Mouse (Mus musculus) 3134 (cell line): ENCODE data around the gene 1700061G19Rik.

ENCODE experiments used
- DNase-seq: peaks from one replicate; pipeline ENCODE4 v3.0.0-alpha.2; 2011; ENCODE audit warnings: low spot score; ENCODE audit not compliant: insufficient read length; ENCODE audit errors: extremely low read depth

The 1700061G19Rik gene

GRCm38 (mm10) chr17:56874936-56875651 lies at the start of gene 1700061G19Rik:
TSS of gene 1700061G19Rik (plus strand) at chr17:56875477.
- no peak for DNase-seq

GRCm38 (mm10) chr17:56826718-56827117 lies 48.6 kb upstream of the 1700061G19Rik start:
- no peak for DNase-seq

GRCm38 (mm10) chr17:56829171-56829570 lies 46.1 kb upstream of the 1700061G19Rik start:
- no peak for DNase-seq

- no peak for DNase-seq
These were observed 45.5 kb upstream of the 1700061G19Rik start for GRCm38 (mm10) chr17:56829795-56830194.

GRCm38 (mm10) chr17:56830411-56831110 lies 44.7 kb upstream of the 1700061G19Rik start, which contains the start of gene Rfx2:
TSS of gene Rfx2 (minus strand) at chr17:56831013.
- no peak for DNase-seq

GRCm38 (mm10) chr17:56831111-56831816 lies 44.0 kb upstream of the 1700061G19Rik start:
- peak; percentile 96 for DNase-seq

GRCm38 (mm10) chr17:56832918-56833317 lies 42.4 kb upstream of the 1700061G19Rik start:
- DNase-seq = no peak

- no peak for DNase-seq
These were observed 41.9 kb upstream of the 1700061G19Rik start for GRCm38 (mm10) chr17:56833381-56833780.

GRCm38 (mm10) chr17:56836336-56836735 lies 38.9 kb upstream of the 1700061G19Rik start:
- DNase-seq = no peak

GRCm38 (mm10) chr17:56840524-56840923 lies 34.8 kb upstream of the 1700061G19Rik start:
- DNase-seq = no peak

- no peak for DNase-seq
These were observed 33.1 kb upstream of the 1700061G19Rik start for GRCm38 (mm10) chr17:56842173-56842572.

GRCm38 (mm10) chr17:56843678-56844077 lies 31.6 kb upstream of the 1700061G19Rik start:
- no peak for DNase-seq

- no peak for DNase-seq
These were observed 26.5 kb upstream of the 1700061G19Rik start for GRCm38 (mm10) chr17:56848785-56849184.

- DNase-seq = no peak
These were observed 25.6 kb upstream of the 1700061G19Rik start for GRCm38 (mm10) chr17:56849710-56850109.

- DNase-seq = no peak
These were observed 24.1 kb upstream of the 1700061G19Rik start for GRCm38 (mm10) chr17:56851167-56851566.

- DNase-seq = no peak
These were observed 19.9 kb upstream of the 1700061G19Rik start for GRCm38 (mm10) chr17:56855421-56855820.

- DNase-seq = no peak
These were observed 17.1 kb upstream of the 1700061G19Rik start for GRCm38 (mm10) chr17:56858216-56858615.

GRCm38 (mm10) chr17:56858922-56859321 lies 16.4 kb upstream of the 1700061G19Rik start:
- no peak for DNase-seq

GRCm38 (mm10) chr17:56861197-56861596 lies 14.1 kb upstream of the 1700061G19Rik start:
- no peak for DNase-seq

- no peak for DNase-seq
These were observed 9.2 kb upstream of the 1700061G19Rik start for GRCm38 (mm10) chr17:56866071-56866470.

GRCm38 (mm10) chr17:56869481-56869977 lies 5.7 kb upstream of the 1700061G19Rik start:
- DNase-seq = no peak
